Mouse (Mus musculus) splenic B cell, adult 2 months (primary cell): ENCODE data around the gene Agl.
"Not testable (repeated sequence)": the region's sequence is repeated elsewhere in the genome, so short reads cannot be mapped to it uniquely, and the experiment has no call there.

Experiments used
- DNase-seq: peaks from one replicate; pipeline ENCODE4 v3.0.0-alpha.2; 2011; ENCODE audit warnings: low read depth, low spot score
- H3K27me3 ChIP-seq: 2 replicates; pipeline ENCODE4 v1.6.1; 2012; ENCODE audit warnings: mild to moderate bottlenecking, low read length, moderate library complexity, mixed read lengths; ENCODE audit not compliant: control insufficient read depth, poor library complexity, insufficient read depth, severe bottlenecking
- H3K36me3 ChIP-seq: 2 replicates; pipeline ENCODE4 v1.6.1; 2012; ENCODE audit warnings: mild to moderate bottlenecking, low read length, moderate library complexity, mixed read lengths; ENCODE audit not compliant: control insufficient read depth, poor library complexity, insufficient read depth, severe bottlenecking

Gene Agl

DNA sequence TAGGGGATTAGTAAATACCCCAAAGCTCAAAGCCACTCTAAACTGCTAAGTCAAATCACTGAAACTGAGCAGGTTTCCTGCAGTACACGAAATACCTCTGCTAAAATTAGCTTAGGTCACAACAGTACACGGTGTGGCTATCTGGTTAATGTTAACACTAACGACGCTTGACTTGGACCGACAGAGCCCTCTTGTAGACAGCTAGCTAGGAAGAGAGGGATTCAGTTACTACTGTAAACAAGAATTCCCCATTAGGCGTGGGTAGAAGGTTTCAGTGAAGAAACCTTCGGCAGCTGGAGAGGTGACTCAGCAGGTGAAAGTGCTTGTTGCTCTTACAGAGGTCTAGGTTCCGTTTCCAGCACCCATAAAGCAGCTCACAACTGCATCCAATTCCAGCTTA, 6.2 kb downstream of the Agl start:
- Histone ChIP-seq H3K27me3 (no peaks in the 10 kb centered on the region), H3K36me3 (no peaks in the 10 kb centered on the region)
- DNase-seq = no peak

DNA sequence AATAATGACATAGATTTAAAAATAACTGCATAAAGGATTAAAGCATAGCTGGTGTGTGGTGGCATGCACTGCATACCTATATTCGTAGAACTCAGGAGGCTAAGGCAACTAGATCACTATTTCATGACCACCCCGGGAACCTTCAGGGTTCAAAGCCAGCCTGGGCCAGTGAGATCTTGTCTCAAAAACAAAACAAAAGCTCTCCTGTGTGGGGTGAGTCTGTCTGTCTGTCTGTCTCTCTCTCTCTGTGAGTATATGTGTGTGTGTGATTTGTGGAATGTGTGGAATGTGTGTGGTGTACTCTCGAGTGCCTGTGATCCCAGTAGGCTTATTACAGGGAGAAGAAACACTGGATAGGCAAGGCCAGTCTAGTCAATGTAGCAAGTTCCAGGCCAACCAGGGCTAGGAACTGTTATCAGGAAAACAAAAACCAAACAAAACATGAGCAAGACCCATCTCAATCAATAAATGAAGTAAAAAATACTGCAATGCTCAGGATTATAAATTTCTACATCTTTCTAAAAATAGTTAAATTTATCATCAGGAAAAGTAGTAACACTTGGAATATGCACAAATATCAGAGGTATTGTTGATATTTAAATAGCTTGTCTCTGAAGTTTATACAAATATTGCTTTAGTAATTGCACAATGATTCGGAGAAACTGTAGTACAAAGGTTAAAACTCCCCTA, 9.0 kb downstream of the Agl start:
- Histone ChIP-seq H3K27me3 (no peaks in the 10 kb centered on the region), H3K36me3 (no peaks in the 10 kb centered on the region)
- no peak for DNase-seq

GRCm38 (mm10) chr3:116788851-116789250, 19.1 kb downstream of the Agl start:
- no peaks in the 10 kb centered on the region for H3K27me3 ChIP-seq
- H3K36me3 ChIP-seq = peaks cover 5% of the 10 kb centered on the region; the same call in 1 of the 2 replicates

DNA sequence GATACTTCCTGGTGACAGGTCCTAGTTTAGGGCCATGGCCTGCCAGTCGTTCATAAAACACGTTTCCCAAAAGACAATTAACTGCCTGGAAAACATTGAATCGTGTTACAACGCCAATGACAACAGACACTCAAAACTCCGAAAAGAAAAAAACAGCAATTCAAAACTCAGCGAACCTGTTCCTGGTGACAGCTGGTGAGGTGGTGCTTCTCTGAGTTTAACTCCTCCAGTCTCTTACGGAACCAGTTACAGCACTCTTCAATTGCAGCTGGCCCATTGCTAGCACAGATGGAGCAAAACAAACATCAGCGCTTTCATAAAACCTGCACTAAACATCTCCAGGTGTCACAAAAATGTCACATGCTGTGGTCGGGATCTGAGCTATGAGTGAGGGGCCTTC, 21.4 kb downstream of the Agl start:
- H3K27me3 ChIP-seq = no peaks in the 10 kb centered on the region
- DNase-seq = no peak

More at GRCm38 (mm10) chr3:116788851-116789250, 19.1 kb downstream of the Agl start:
- no peak for DNase-seq

GRCm38 (mm10) chr3:116785820-116786219, 22.1 kb downstream of the Agl start:
- no peak for DNase-seq
- Histone ChIP-seq H3K36me3 (peaks cover 3% of the 10 kb centered on the region; the same call in 1 of the 2 replicates), H3K27me3 (no peaks in the 10 kb centered on the region)

More for the DNA sequence above, 21.4 kb downstream of the Agl start:
- peaks cover 5% of the 10 kb centered on the region; the same call in 1 of the 2 replicates for H3K36me3 ChIP-seq

DNA sequence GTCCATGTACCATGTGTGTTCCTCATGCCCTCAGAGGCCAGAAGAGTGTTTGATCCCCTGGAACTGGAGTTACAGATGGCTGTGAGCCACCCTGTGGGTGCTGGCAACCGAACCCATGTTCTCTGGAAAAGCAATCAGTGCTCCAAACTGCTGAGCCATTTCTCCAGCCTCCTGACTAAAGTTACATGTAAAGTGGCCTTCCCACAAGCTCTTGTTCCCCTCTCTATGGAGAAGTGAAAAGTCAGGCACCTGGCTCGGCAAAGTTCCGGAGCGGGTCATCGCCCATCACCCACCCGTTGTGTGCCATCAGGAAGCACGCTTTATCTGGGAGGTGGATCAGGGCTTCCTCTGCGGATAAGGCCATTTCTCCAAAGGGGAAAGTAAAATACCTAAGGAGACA, 23.2 kb downstream of the Agl start:
- no peak for DNase-seq
- H3K36me3 ChIP-seq = peaks cover 3% of the 10 kb centered on the region; the same call in 1 of the 2 replicates
- no peaks in the 10 kb centered on the region for H3K27me3 ChIP-seq

GRCm38 (mm10) chr3:116784290-116784689, 23.7 kb downstream of the Agl start:
- peaks cover 3% of the 10 kb centered on the region; the same call in 1 of the 2 replicates for H3K36me3 ChIP-seq
- no peaks in the 10 kb centered on the region for H3K27me3 ChIP-seq
- no peak for DNase-seq

DNA sequence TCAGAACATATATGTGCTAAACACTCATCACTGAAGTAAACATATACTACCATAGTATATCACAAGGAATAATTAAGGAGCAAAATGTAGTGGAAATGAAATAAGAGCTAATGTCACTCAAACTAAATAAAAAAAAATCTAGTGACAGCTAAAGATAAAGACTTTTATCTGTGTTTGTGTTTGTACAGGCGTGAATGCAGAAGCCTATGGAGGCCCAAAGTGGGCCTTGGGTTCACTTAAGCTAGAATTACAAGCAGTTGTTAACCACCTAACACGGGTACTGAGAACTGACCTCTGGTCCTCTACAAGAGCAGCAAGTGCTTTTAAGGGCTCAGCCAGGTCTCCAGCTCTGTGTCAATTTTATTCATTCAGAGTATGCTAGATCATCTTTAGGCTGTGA, 31.0 kb downstream of the Agl start:
- no peak for DNase-seq
- H3K27me3 ChIP-seq = no peaks in the 10 kb centered on the region; the same call in 1 of the 2 replicates
- H3K36me3 ChIP-seq = peaks cover 9% of the 10 kb centered on the region

GRCm38 (mm10) chr3:116773836-116774235, 34.1 kb downstream of the Agl start:
- no peak for DNase-seq

DNA sequence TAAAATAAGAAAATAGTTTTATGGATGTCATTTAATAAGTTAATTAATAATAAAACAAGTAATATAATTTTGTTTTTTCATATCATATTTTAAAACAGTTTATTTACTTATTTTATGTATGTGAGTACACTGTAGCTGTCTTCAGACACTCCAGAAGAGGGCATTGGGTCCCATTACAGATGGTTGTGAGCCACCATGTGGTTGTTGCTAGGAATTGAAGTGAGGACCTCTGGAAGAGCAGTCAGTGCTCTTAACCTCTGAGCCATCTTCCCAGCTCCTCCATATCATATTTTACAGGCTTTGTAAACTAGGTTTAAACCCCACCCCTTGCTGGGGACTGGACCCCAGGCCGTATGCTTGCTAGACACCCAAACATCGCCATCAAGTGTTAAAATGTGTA, 36.4 kb downstream of the Agl start:
- Histone ChIP-seq H3K27me3 (no peaks in the 10 kb centered on the region), H3K36me3 (peaks cover 7% of the 10 kb centered on the region)
- no peak for DNase-seq

More at GRCm38 (mm10) chr3:116773836-116774235, 34.1 kb downstream of the Agl start:
- H3K36me3 ChIP-seq = peaks cover 11% of the 10 kb centered on the region
- H3K27me3 ChIP-seq = no peaks in the 10 kb centered on the region; the same call in 1 of the 2 replicates

- H3K36me3 ChIP-seq, H3K27me3 ChIP-seq: not testable (repeated sequence)
- peak; percentile 56 for DNase-seq
Observed at GRCm38 (mm10) chr3:116766963-116767362, 41.0 kb downstream of the Agl start.

- Histone ChIP-seq H3K36me3 (peaks cover 2% of the 10 kb centered on the region; the same call in 1 of the 2 replicates), H3K27me3 (no peaks in the 10 kb centered on the region)
- no peak for DNase-seq
Observed at GRCm38 (mm10) chr3:116752818-116753217, 55.1 kb downstream of the Agl start.

DNA sequence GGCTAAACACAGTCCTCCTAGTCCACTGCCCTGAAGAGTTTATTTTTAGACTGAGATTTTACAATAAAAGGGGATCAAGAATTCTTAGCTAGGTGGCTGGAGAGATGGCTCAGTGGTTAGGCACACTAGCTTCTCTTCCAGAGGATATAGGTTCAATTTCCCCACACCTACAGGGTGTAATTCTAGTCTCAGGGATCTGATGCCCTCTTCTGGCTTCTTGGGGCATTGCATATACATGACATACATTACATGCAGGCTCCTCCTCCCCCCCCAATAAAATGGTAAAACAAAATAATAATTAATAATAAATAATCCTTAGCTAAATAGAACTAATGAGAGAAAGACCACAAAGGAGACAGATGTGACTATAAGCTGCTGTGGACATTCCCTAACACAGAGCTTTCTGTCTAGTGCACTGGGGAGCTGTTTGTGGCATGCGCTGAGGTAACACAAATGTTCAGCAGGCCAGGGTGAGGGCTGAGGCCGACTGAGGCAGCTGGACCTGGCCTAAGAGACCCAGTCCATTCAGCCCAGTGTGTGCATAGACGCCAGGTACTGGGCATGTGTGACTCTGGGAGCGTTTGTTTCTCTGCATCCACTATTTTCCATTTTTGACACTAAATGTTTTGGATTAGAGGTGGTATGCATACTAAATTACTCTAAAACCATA, 56.6 kb downstream of the Agl start:
- H3K27me3 ChIP-seq = no peaks in the 10 kb centered on the region
- DNase-seq = peak; percentile 75
- H3K36me3 ChIP-seq = peaks cover 2% of the 10 kb centered on the region; the same call in 1 of the 2 replicates

DNA sequence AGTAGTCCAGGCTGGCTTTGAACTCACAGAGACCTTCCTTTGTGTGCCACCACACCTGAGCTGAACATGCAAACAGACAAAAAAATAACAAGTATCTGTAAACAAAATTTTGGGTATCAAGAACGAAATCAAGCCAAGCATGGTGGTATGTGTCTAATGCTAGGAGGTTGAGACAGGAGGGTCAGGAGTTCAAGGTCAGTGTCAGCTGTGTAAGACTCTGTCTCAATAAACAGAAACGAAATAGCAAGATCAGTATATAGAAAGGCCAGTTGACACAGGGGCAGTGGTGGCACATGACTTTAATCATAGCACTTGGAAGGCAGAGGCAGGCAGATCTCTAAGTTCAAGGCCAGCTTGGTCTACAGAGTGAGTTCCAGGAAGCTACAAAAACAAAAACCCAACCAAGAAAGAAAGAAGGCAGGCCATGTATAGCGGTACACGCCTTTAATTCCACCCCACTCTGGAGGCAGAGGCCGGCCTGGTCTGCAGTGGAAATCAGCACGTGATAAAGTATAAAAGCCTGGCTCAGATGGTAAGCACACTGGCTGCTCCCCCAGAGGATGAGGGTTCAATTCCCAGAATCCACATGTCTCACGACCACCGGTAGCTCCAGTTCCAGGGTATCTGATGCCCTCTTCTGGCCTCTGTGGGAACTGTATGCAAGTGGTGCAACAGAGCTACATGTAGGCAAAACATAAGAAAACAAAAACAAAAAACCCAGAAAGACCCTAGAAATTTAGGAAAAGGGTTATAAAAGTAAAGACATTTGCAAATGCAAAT, 59.4 kb downstream of the Agl start:
- Histone ChIP-seq H3K27me3 (no peaks in the 10 kb centered on the region), H3K36me3 (peaks cover 2% of the 10 kb centered on the region; the same call in 1 of the 2 replicates)
- peak; percentile 45 for DNase-seq

- DNase-seq, H3K36me3 ChIP-seq, H3K27me3 ChIP-seq: not testable (repeated sequence)
Observed at GRCm38 (mm10) chr3:116747648-116748047, 60.3 kb downstream of the Agl start.
